Mouse (Mus musculus) kidney, postnatal 0 days (tissue): Measurements from ENCODE around the gene Sirt4. TPM values are rescaled to one million over a fixed set of nuclear protein-coding genes. Genes with fewer than 3 reads are reported as not detected.

ENCODE experiments used
- ATAC-seq: fragments of 200-750 bp; cut with Nextera tagmentation; replicated peaks from 2 replicates; pipeline ENCODE4 v1.8.0; 2017; ENCODE audit warnings: low read depth, moderate number of reproducible peaks, moderate TSS enrichment, moderate library complexity; ENCODE audit not compliant: low FRiP score
- DNase-seq: peaks from one replicate; pipeline ENCODE4 v3.0.0-alpha.2; 2016; ENCODE audit warnings: low spot score
- H3K27ac ChIP-seq: fragments of 300-500 bp; sonication (generic); 2 replicates; pipeline ENCODE4 v1.5.1; 2014; ENCODE audit warnings: mild to moderate bottlenecking
- H3K27me3 ChIP-seq: fragments of 300-500 bp; sonication (generic); 2 replicates; pipeline ENCODE4 v1.6.1; 2014; ENCODE audit warnings: low read length, mixed read lengths; ENCODE audit not compliant: insufficient read depth
- H3K36me3 ChIP-seq: fragments of 300-500 bp; sonication (generic); 2 replicates; pipeline ENCODE4 v1.6.1; 2014; ENCODE audit warnings: low read length, mixed read lengths; ENCODE audit not compliant: insufficient read depth
- H3K4me1 ChIP-seq: fragments of 300-500 bp; sonication (generic); replicated peaks from 2 replicates; pipeline ENCODE4 v1.6.1; 2014; ENCODE audit warnings: antibody characterized with exemption, low read length, mixed read lengths; ENCODE audit not compliant: insufficient read depth
- H3K4me2 ChIP-seq: fragments of 300-500 bp; sonication (generic); 2 replicates; pipeline ENCODE4 v1.6.1; 2014; ENCODE audit warnings: mild to moderate bottlenecking, low read length, moderate library complexity, mixed read lengths
- H3K4me3 ChIP-seq: fragments of 300-500 bp; sonication (generic); replicated peaks from 2 replicates; pipeline ENCODE4 v1.5.1; 2014; ENCODE audit warnings: low read depth, low read length
- H3K9ac ChIP-seq: fragments of 300-500 bp; sonication (generic); 2 replicates; pipeline ENCODE4 v1.6.1; 2014; ENCODE audit warnings: low read depth, low read length
- H3K9me3 ChIP-seq: fragments of 300-500 bp; sonication (generic); replicated peaks from 2 replicates; pipeline ENCODE4 v1.6.1; 2016; ENCODE audit warnings: low read length, inconsistent platforms, mixed read lengths
- CTCF ChIP-seq: IDR thresholded peaks from 2 replicates; pipeline ENCODE4 v1.5.1; 2016; ENCODE audit warnings: antibody characterized with exemption, low read depth, mild to moderate bottlenecking, moderate library complexity
- WGBS: fragments of 180-500 bp; shearing (Covaris S2); extraction: QIAGEN DNeasy Blood & Tissue Kit; methylation state at CpG from one replicate; pipeline ENCODE4 v1.1.7; 2014; 5-methylcytosine and 5-hydroxymethylcytosine counted together
- polyA plus RNA-seq: library from polyadenylated mRNA; unstranded; fragments of >200 nt; fragmentation: Nextera tagmentation; extraction: Ambion mirVana; gene quantifications from 2 replicates; pipeline ENCODE4 v1.2.1, GENCODE M21; 2015

Gene Sirt4
- polyA plus RNA-seq, 1 experiment from 2014 or later, result 19.6 TPM

DNA sequence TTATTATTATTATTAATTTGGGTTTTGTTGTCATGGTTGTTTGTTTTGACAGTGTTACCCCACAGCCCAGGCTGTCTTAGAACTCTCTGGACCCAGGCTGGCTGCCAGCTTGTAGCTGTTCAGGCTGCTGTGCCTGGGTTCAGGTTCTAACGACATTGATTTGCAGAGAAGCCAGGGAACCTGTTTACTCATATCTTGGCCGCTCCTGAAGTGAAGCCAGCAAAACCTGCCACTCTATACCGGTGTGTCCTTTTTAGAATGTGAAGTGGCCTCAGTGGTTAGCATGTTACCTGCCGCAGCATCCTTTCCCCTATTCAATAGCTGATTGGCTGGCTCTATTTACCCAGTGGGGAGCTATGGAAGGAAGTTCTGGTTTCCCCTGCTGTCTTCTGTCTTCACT, 2.2 kb upstream of the Sirt4 start:
- no peaks in the 10 kb centered on the region for H3K27me3 ChIP-seq
- DNase-seq (no peak), ATAC-seq (no peak)
- peaks cover 9% of the 10 kb centered on the region; the same call in 1 of the 2 replicates for H3K4me1 ChIP-seq
- WGBS, result 52% methylated on average over 4 of the region's 4 CpGs
- no peak for TF ChIP-seq CTCF
- H3K4me2 ChIP-seq, result no peak overlapping the region
- H3K9ac ChIP-seq, result no peak overlapping the region
- no peak overlapping the region for H3K4me3 ChIP-seq
- no peaks in the 10 kb centered on the region for H3K36me3 ChIP-seq
- no peak overlapping the region for H3K27ac ChIP-seq
- no peaks in the 10 kb centered on the region for H3K9me3 ChIP-seq

DNA sequence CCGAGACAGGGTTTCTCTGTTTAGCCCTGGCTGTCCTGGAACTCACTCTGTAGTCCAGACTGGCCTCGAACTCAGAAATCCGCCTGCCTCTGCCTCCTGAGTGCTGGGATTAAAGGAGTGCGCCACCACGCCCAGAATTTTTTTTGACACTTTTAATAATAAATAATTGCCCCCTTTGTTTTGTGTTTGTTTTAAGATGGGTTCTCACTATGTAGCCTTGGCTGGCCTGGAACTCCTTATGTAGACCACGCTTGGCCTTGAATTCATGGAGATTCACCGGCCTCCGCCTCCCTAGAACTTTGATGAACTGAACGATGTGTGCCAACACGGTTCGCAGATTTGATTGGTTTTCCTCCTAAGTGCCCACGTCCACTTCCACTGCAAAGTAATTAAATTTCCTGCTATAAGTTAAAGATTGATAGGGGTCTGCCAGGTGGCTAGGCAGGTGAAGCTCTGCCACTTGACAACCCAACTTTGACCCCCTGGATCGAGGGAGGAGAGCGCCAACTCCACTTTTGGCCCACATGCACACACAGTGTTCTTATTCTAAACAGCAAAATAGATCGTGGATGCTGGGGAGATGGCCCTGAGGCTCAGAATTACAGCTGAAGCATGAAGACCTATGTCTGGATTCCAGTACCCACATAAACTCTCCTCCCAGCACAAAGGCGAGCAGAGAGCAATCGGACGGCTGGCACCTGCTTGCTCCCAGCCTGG, 1.1 kb upstream of the Sirt4 start:
- TF ChIP-seq CTCF, result no peak
- no peak for ATAC-seq
- WGBS, result 64% methylated on average over 18 of the region's 18 CpGs
- no peak for DNase-seq
- Histone ChIP-seq H3K4me3 (no peak overlapping the region), H3K27ac (peak overlapping the region; percentile 21; the same call in 1 of the 2 replicates), H3K36me3 (no peaks in the 10 kb centered on the region), H3K9me3 (no peaks in the 10 kb centered on the region), H3K4me2 (no peak overlapping the region), H3K4me1 (no peaks in the 10 kb centered on the region), H3K27me3 (no peaks in the 10 kb centered on the region), H3K9ac (no peak overlapping the region)

DNA sequence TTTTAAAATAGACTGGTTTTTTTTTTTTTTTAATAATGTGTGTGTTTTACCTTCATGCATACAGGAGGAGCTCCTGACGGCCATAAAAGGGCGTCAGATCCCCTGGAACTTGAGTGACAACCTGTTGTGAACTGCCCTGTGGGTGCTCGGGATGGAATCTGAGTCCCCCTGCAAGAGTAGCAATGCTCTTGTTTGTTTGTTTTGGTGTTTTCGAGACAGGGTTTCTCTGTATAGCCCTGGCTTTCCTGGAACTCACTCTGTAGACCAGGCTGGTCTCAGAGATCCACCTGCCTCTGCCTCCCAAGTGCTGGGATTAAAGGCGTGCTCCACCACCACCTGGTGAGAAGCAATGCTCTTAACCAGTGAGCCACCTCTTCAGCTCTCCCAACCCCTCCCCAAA, 471 bp upstream of the Sirt4 start:
- peak overlapping the region; percentile 57; the same call in 1 of the 2 replicates for H3K9ac ChIP-seq
- H3K9me3 ChIP-seq, result no peaks in the 10 kb centered on the region
- no peak for TF ChIP-seq CTCF
- H3K36me3 ChIP-seq, result no peaks in the 10 kb centered on the region
- H3K4me1 ChIP-seq, result no peaks in the 10 kb centered on the region
- 65% methylated on average over 5 of the region's 5 CpGs for WGBS
- peak overlapping the region; percentile 68; the same call in 1 of the 2 replicates for H3K27ac ChIP-seq
- DNase-seq (no peak), ATAC-seq (no peak)
- no peaks in the 10 kb centered on the region for H3K27me3 ChIP-seq
- H3K4me2 ChIP-seq, result peak overlapping the region; percentile 47
- peak overlapping the region; percentile 25; the same call in 1 of the 2 replicates for H3K4me3 ChIP-seq

DNA sequence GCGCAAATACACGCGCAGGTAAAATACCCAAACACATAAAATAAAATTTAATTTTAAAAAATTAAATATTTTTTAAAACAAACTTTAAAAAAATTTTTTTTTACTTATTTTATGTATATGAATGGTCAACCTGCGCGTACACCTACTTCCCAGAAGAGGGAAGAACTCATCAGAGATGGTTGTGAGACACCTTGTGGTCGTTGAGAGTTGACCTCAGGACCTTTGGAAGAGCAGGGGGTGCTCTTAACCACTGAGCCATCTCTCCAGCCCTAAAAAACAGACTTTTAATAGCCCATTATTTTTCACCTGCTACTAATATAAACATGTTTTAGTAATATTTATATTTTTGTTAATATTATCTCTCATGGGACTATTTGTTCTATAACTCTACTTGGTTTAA, 1.1 kb downstream of the Sirt4 start:
- Histone ChIP-seq H3K27ac (no peak overlapping the region), H3K27me3 (no peaks in the 10 kb centered on the region), H3K4me2 (no peak overlapping the region), H3K4me3 (no peak overlapping the region), H3K9ac (no peak overlapping the region), H3K9me3 (no peaks in the 10 kb centered on the region), H3K36me3 (0 out of 2 replicates have a peak, but pooled peaks cover 4% of the 10 kb centered on the region), H3K4me1 (no peaks in the 10 kb centered on the region)
- no peak for ATAC-seq
- 50% methylated on average over 6 of the region's 6 CpGs for WGBS
- no peak for DNase-seq
- TF ChIP-seq CTCF, result no peak

DNA sequence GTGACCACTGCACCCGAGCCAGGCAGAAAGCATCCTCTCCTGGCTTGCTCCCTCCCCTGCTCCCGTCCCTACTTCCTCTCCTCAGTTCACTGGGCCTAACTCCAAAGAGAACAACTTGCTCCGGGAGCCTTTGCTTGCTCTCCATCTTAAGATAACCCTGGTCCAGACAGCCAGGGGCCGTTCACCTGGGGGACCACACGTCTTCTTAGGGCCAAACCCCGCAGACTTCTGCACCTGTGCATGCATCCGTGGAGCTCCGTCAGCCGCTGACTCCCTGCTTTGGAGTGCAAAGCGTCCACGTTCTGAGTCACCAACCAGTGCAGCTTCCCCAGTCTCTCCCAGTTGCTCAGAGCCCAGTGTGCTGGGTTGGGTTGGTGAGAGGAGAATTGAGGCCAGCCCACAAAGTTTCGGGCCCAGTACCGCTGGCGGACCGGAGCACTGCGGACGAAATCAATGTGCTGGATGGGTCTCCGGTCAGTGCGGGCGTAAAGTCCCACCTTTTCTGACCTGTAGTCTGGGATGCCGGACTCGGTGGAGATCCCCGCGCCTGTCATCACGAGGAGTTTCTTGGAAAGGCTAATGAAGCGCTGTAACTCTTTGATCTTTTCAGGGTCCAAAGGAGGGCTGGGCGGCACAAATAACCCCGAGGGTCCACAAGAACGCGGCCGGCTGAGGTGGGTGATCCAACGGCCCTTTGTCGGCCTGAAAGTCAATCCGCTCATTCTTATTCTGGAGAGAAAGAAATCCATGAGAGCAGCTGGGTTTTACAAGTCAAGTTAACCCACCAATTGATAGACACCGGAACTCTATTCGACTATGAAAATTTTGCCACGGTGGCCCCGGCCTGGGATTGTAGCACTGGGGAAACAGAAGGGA, 1.9 kb downstream of the Sirt4 start:
- Histone ChIP-seq H3K9ac (0 out of 2 replicates have a peak overlapping the region, but pooled peaks have one; percentile 18), H3K27ac (no peak overlapping the region), H3K36me3 (0 out of 2 replicates have a peak, but pooled peaks cover 4% of the 10 kb centered on the region), H3K4me2 (peak overlapping the region; percentile 34; the same call in 1 of the 2 replicates), H3K4me3 (no peak overlapping the region), H3K27me3 (no peaks in the 10 kb centered on the region), H3K4me1 (no peaks in the 10 kb centered on the region), H3K9me3 (no peaks in the 10 kb centered on the region)
- no peak for TF ChIP-seq CTCF
- 31% methylated on average over 38 of the region's 38 CpGs for WGBS
- ATAC-seq, result no peak
- DNase-seq, result no peak

DNA sequence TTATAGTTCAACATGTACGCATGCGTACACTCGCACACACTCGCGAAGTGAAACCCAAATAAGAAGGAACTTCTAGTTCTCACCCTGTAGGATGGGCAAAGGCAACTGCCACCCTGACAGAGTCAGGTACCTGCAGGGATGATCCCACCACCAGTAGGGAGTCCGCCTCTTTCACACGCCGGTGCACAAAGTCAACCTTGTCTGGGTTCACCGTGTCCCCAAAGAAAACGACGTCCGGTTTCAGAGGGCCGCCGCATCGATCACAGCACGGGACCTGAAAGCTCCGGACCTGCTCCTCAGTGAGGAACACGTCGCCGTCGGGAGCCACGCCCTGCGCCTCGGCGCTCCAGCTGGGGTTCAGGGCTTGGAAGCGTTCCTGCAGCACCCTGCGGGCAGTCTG, 4.4 kb downstream of the Sirt4 start:
- H3K9ac ChIP-seq, result no peak overlapping the region
- DNase-seq (no peak), ATAC-seq (no peak)
- 0 out of 2 replicates have a peak, but pooled peaks cover 4% of the 10 kb centered on the region for H3K4me1 ChIP-seq
- 0 out of 2 replicates have a peak, but pooled peaks cover 4% of the 10 kb centered on the region for H3K36me3 ChIP-seq
- no peaks in the 10 kb centered on the region for H3K9me3 ChIP-seq
- H3K4me3 ChIP-seq, result no peak overlapping the region
- TF ChIP-seq CTCF, result no peak
- no peaks in the 10 kb centered on the region for H3K27me3 ChIP-seq
- 32% methylated on average over 27 of the region's 27 CpGs for WGBS
- H3K27ac ChIP-seq, result no peak overlapping the region
- H3K4me2 ChIP-seq, result peak overlapping the region; percentile 37
